ENCODE assay signal across 7 mouse cellular contexts in genomic region chr3:94581138-94581780, GRCm38 (mm10). TPM values are rescaled to one million over a fixed set of nuclear protein-coding genes. Genes with fewer than 3 reads are reported as not detected.
DNase-seq lines count a peak whose midpoint lies in the region; ATAC-seq and TF ChIP-seq lines count a peak whose summit lies in the region.

No protein-coding gene starts in this region.

- DNase-seq in CD4-positive helper T cell, adult 2 months (ENCODE audit: low read depth, low spot score): peak; percentile 19
- DNase-seq in MEL (ENCODE audit: low read depth, low spot score): peak; percentile 67
- peak; percentile 48 for DNase-seq in hindbrain, postnatal 0 days (ENCODE audit: low spot score)
- DNase-seq in left cerebral cortex, postnatal 36 days (ENCODE audit: low spot score in 2 of 2): peak; percentile 21 to 24
- no peak for DNase-seq in MN1 (ENCODE audit: low spot score)

- peak overlapping the region; percentile 77 for H3K4me2 ChIP-seq in embryonic facial prominence, embryonic 15.5 days (replicated peaks)
- peak overlapping the region; percentile 65 for H3K4me2 ChIP-seq in hindbrain, postnatal 0 days (ENCODE audit: low read depth, low read length)
- H3K4me2 ChIP-seq in myocyte (ENCODE audit: low read depth): peak overlapping the region; percentile 98

- H3ac ChIP-seq in myocyte (ENCODE audit: control insufficient read depth, insufficient read length): peak overlapping the region; percentile 75

- no peak for TF ChIP-seq CTCF in MEL (IDR thresholded peaks at IDR 0.05 in 2 of 3, conservative IDR thresholded peaks at IDR 0.05 in 1 of 3; ENCODE audit: control insufficient read depth in 1 of 3, insufficient read depth in 1 of 3, low read depth in 2 of 3, low read length in 3 of 3, poor library complexity in 1 of 3, severe bottlenecking in 1 of 3)
- TF ChIP-seq CTCF in hindbrain, postnatal 0 days (IDR thresholded peaks at IDR 0.05; ENCODE audit: low read depth): no peak

- intact Hi-C loops in left cerebral cortex, postnatal 36 days (cut with DNase I): loop anchor here (10.0 kb wide), 1 partner anchor 136 kb away; the partner anchor contains the start of genes Mrpl9 and Oaz3

- H3K9ac ChIP-seq in MEL (ENCODE audit: control insufficient read depth, low read depth, low read length, poor library complexity, severe bottlenecking): peak overlapping the region; percentile 89
- H3K9ac ChIP-seq in embryonic facial prominence, embryonic 15.5 days: peak overlapping the region; percentile 92
- H3K9ac ChIP-seq in hindbrain, postnatal 0 days (replicated peaks; ENCODE audit: low read length): peak overlapping the region; percentile 95

- H3K4me1 ChIP-seq in MEL (ENCODE audit: control insufficient read depth in 1 of 2, insufficient read depth in 2 of 2, low read length in 2 of 2): peaks cover 6 to 10% of the 10 kb centered on the region in 2 experiments; a peak in 3 of 4 replicates
- peaks cover 20% of the 10 kb centered on the region for H3K4me1 ChIP-seq in embryonic facial prominence, embryonic 15.5 days
- peaks cover 13% of the 10 kb centered on the region for H3K4me1 ChIP-seq in hindbrain, postnatal 0 days (ENCODE audit: insufficient read depth, low read length)

- H3K4me3 ChIP-seq in MEL (ENCODE audit: control insufficient read depth in 1 of 2, insufficient read depth in 1 of 2, low read depth in 2 of 2, low read length in 2 of 2): peak overlapping the region; percentile 67 to 82
- peak overlapping the region; percentile 89 for H3K4me3 ChIP-seq in embryonic facial prominence, embryonic 15.5 days (replicated peaks)
- peak overlapping the region; percentile 92 for H3K4me3 ChIP-seq in hindbrain, postnatal 0 days (ENCODE audit: low read length)
- peak overlapping the region; percentile 64 for H3K4me3 ChIP-seq in myocyte

- H3K79me2 ChIP-seq in MEL (ENCODE audit: control insufficient read depth, insufficient read depth, low read length, poor library complexity) (peaks cover 43% of the 10 kb centered on the region), myocyte (ENCODE audit: control insufficient read depth, insufficient read depth) (peaks cover 48% of the 10 kb centered on the region)

- H3K36me3 ChIP-seq in MEL (ENCODE audit: control insufficient read depth in 1 of 2, insufficient read depth in 2 of 2, low read length in 2 of 2) (peaks cover 0 to 23% of the 10 kb centered on the region in 2 experiments; a peak in 2 of 4 replicates), myocyte (ENCODE audit: control insufficient read depth, insufficient read depth) (no peaks in the 10 kb centered on the region)
- no peaks in the 10 kb centered on the region for H3K36me3 ChIP-seq in embryonic facial prominence, embryonic 15.5 days
- no peaks in the 10 kb centered on the region for H3K36me3 ChIP-seq in hindbrain, postnatal 0 days (ENCODE audit: insufficient read depth, low read length)

- no peaks in the 10 kb centered on the region for H3K9me3 ChIP-seq in MEL (replicated peaks; ENCODE audit: insufficient read depth, low read length)
- H3K9me3 ChIP-seq in embryonic facial prominence, embryonic 15.5 days (replicated peaks): no peaks in the 10 kb centered on the region
- H3K9me3 ChIP-seq in hindbrain, postnatal 0 days (ENCODE audit: low read length): no peaks in the 10 kb centered on the region

- TF ChIP-seq EP300 in MEL (IDR thresholded peaks at IDR 0.05; ENCODE audit: low read depth in 1 of 2, low read length in 2 of 2): no peak

- ATAC-seq in embryonic facial prominence, embryonic 15.5 days (ENCODE audit: insufficient number of reproducible peaks, low FRiP score, low TSS enrichment, low read depth): no peak
- no peak for ATAC-seq in hindbrain, postnatal 0 days

- 3% methylated on average over 16 of the region's 16 CpGs for WGBS in embryonic facial prominence, embryonic 15.5 days
- WGBS in hindbrain, postnatal 0 days: 2% methylated on average over 16 of the region's 16 CpGs

- H3K27ac ChIP-seq in MEL (ENCODE audit: control insufficient read depth, low read depth, low read length): peak overlapping the region; percentile 29
- peak overlapping the region; percentile 91 for H3K27ac ChIP-seq in embryonic facial prominence, embryonic 15.5 days (replicated peaks)
- peak overlapping the region; percentile 94; the same call in 1 of the 2 replicates for H3K27ac ChIP-seq in hindbrain, postnatal 0 days

- TF ChIP-seq RAD21 in MEL (IDR thresholded peaks at IDR 0.05; ENCODE audit: low read depth, low read length): no peak

- H3K27me3 ChIP-seq in MEL (ENCODE audit: control insufficient read depth in 1 of 2, insufficient read depth in 2 of 2, low read length in 2 of 2) (no peaks in the 10 kb centered on the region), myocyte (ENCODE audit: control insufficient read depth, insufficient read depth, insufficient read length) (no peaks in the 10 kb centered on the region)
- H3K27me3 ChIP-seq in embryonic facial prominence, embryonic 15.5 days: no peaks in the 10 kb centered on the region
- no peaks in the 10 kb centered on the region for H3K27me3 ChIP-seq in hindbrain, postnatal 0 days (ENCODE audit: insufficient read depth, low read length)

- TF ChIP-seq POLR2A in MEL (IDR thresholded peaks at IDR 0.05; ENCODE audit: control insufficient read depth in 1 of 2, insufficient read depth in 1 of 2, low read depth in 1 of 2, low read length in 2 of 2, poor library complexity in 1 of 2) (no peak), myocyte (IDR thresholded peaks at IDR 0.05; ENCODE audit: insufficient read length, low read depth) (no peak)

TF ChIP-seq in MEL, 35 proteins besides CTCF, POLR2A, EP300 and RAD21 (continues in another document):
- TF ChIP-seq UBTF (IDR thresholded peaks at IDR 0.05; ENCODE audit: borderline replicate concordance, insufficient read depth, low read depth, low read length) (no peak), CHD2 (IDR thresholded peaks at IDR 0.05; ENCODE audit: low read length) (no peak), TCF12 (IDR thresholded peaks at IDR 0.05; ENCODE audit: low read depth, low read length) (no peak), MYB (IDR thresholded peaks at IDR 0.05; ENCODE audit: low read depth, low read length) (no peak), GABPA (IDR thresholded peaks at IDR 0.05; ENCODE audit: low read depth, low read length) (no peak), ZNF384 (IDR thresholded peaks at IDR 0.05; ENCODE audit: low read depth, low read length) (no peak), NRF1 (IDR thresholded peaks at IDR 0.05; ENCODE audit: insufficient read depth, low read depth, low read length, poor library complexity, severe bottlenecking) (no peak), POLR2AphosphoS5 (IDR thresholded peaks at IDR 0.05; ENCODE audit: borderline replicate concordance, low read depth, low read length) (no peak), ELF1 (IDR thresholded peaks at IDR 0.05; ENCODE audit: low read depth, low read length) (no peak), USF1 (IDR thresholded peaks at IDR 0.05; ENCODE audit: low read depth, low read length) (no peak), MXI1 (IDR thresholded peaks at IDR 0.05; ENCODE audit: low read depth, low read length) (peak; percentile 88), SMC3 (IDR thresholded peaks at IDR 0.05; ENCODE audit: low read depth, low read length) (no peak), ZC3H11A (IDR thresholded peaks at IDR 0.05; ENCODE audit: low read depth, low read length) (no peak), RCOR1 (IDR thresholded peaks at IDR 0.05; ENCODE audit: low read depth, low read length) (no peak), KAT2A (conservative IDR thresholded peaks at IDR 0.05; ENCODE audit: low read depth, low read length) (no peak), MYC (IDR thresholded peaks at IDR 0.05; ENCODE audit: low read depth, low read length) (peak; percentile 87), TBP (IDR thresholded peaks at IDR 0.05; ENCODE audit: low read depth, low read length) (0 out of 2 replicates have a peak, but pooled peaks have one; percentile 33)

TF ChIP-seq in myocyte, 11 proteins besides CTCF, POLR2A, EP300 and RAD21:
- TF ChIP-seq SRF (IDR thresholded peaks at IDR 0.05; ENCODE audit: control insufficient read depth, insufficient read length, low read depth) (no peak), E2F4 (IDR thresholded peaks at IDR 0.05; ENCODE audit: insufficient read depth) (no peak), MAX (IDR thresholded peaks at IDR 0.05; ENCODE audit: low read depth) (no peak), TCF3 (IDR thresholded peaks at IDR 0.05; ENCODE audit: insufficient read length, low read depth) (no peak), REST (IDR thresholded peaks at IDR 0.05; ENCODE audit: insufficient read depth, insufficient read length) (no peak), POLR2AphosphoS2 (IDR thresholded peaks at IDR 0.05; ENCODE audit: insufficient read length, low read depth) (no peak), TCF12 (IDR thresholded peaks at IDR 0.05; ENCODE audit: insufficient read depth, poor library complexity, severe bottlenecking) (no peak), MYOD1 (IDR thresholded peaks at IDR 0.05; ENCODE audit: control insufficient read depth in 1 of 3, insufficient read length in 2 of 3, low read depth in 2 of 3) (no peak), USF1 (IDR thresholded peaks at IDR 0.05; ENCODE audit: low read depth) (no peak), CEBPB (IDR thresholded peaks at IDR 0.05; ENCODE audit: insufficient read depth, poor library complexity, severe bottlenecking) (no peak), MYOG (IDR thresholded peaks at IDR 0.05; ENCODE audit: control insufficient read depth in 1 of 3, insufficient read depth in 1 of 3, insufficient read length in 2 of 3, low read depth in 2 of 3) (no peak)

RNA-seq across cellular contexts. Expression of gene Snx27, which starts 1.3 kb away (rescaled TPM):
- 36.9 and 38.5 TPM in 2 replicates for total RNA-seq in MEL (2012; rRNA removed)
- polyA plus RNA-seq in MEL (2012; ENCODE audit: insufficient read depth in 1 of 2, insufficient read length in 2 of 2, low read depth in 1 of 2, low replicate concordance in 2 of 2, missing spikeins in 1 of 2) (100 to 1,000 TPM in 1 of 2 experiments, 10 to 100 TPM in 1; 45.4 to 123 TPM), myocyte (2012; fragmentation: generic; extraction: Trizol) (17.4 TPM)
- polyA plus RNA-seq in embryonic facial prominence, embryonic 15.5 days (2015; fragmentation: Nextera tagmentation; extraction: Ambion mirVana): 47.8 and 48.9 TPM in 2 replicates
- 71.3 and 79.9 TPM in 2 replicates for total RNA-seq in hindbrain, postnatal 0 days (2014; rRNA removed)
- 81.7 and 82.1 TPM in 2 replicates for polyA plus RNA-seq in hindbrain, postnatal 0 days (2015; fragmentation: Nextera tagmentation; extraction: Ambion mirVana)
- total RNA-seq in left cerebral cortex, postnatal 36 days (2021): 100 to 1,000 TPM in 1 of 2 experiments, 10 to 100 TPM in 1; 92.3 to 102 TPM

Comparison
In these comparisons a context has a peak if more than half of its experiments do, and no peak if none do; other contexts are left out.
1. H3K27ac ChIP-seq: peak in every context shown above with its lines; median percentile 94 in hindbrain, postnatal 0 days; 91 in embryonic facial prominence, embryonic 15.5 days; 29 in MEL.